Mouse (Mus musculus) midbrain, embryonic 11.5 days (tissue): ENCODE measurements around the gene Bms1. TPM values are rescaled to one million over a fixed set of nuclear protein-coding genes. Genes with fewer than 3 reads are reported as not detected.

Experiments used
- ATAC-seq: fragments of 200-750 bp; cut with Nextera tagmentation; 2 replicates; pipeline ENCODE4 v1.8.0; 2017; ENCODE audit warnings: moderate TSS enrichment, moderate library complexity; ENCODE audit not compliant: low FRiP score
- DNase-seq: peaks from one replicate; pipeline ENCODE4 v3.0.0; 2015; ENCODE audit warnings: low spot score; ENCODE audit errors: missing footprints
- H3K27ac ChIP-seq: fragments of 300-500 bp; sonication (generic); 2 replicates; pipeline ENCODE4 v1.5.1; 2014; ENCODE audit warnings: low read depth, low read length
- H3K27me3 ChIP-seq: fragments of 300-500 bp; sonication (generic); 2 replicates; pipeline ENCODE4 v1.6.1; 2014; ENCODE audit warnings: mild to moderate bottlenecking, low read length, moderate library complexity, mixed read lengths; ENCODE audit not compliant: control insufficient read depth, insufficient read depth
- H3K36me3 ChIP-seq: fragments of 300-500 bp; sonication (generic); 2 replicates; pipeline ENCODE4 v1.6.1; 2014; ENCODE audit warnings: mild to moderate bottlenecking, low read length, moderate library complexity, mixed read lengths; ENCODE audit not compliant: control insufficient read depth, insufficient read depth
- H3K4me1 ChIP-seq: fragments of 300-500 bp; sonication (generic); 2 replicates; pipeline ENCODE4 v1.6.1; 2014; ENCODE audit warnings: low read length; ENCODE audit not compliant: control insufficient read depth, insufficient read depth
- H3K4me2 ChIP-seq: fragments of 300-500 bp; sonication (generic); 2 replicates; pipeline ENCODE4 v1.6.1; 2014; ENCODE audit warnings: mild to moderate bottlenecking, moderate library complexity
- H3K4me3 ChIP-seq: fragments of 300-500 bp; sonication (generic); 2 replicates; pipeline ENCODE4 v1.5.1; 2014; ENCODE audit warnings: low read depth, low read length
- H3K9ac ChIP-seq: fragments of 300-500 bp; sonication (generic); 2 replicates; pipeline ENCODE4 v1.6.1; 2014; ENCODE audit warnings: low read length
- H3K9me3 ChIP-seq: fragments of 300-500 bp; sonication (generic); 2 replicates; pipeline ENCODE4 v1.6.1; 2016; ENCODE audit warnings: low read length; ENCODE audit not compliant: control insufficient read depth
- WGBS: fragments of 180-500 bp; shearing (Covaris S2); extraction: QIAGEN DNeasy Blood & Tissue Kit; methylation state at CpG from one replicate; pipeline ENCODE4 v1.1.7; 2014; 5-methylcytosine and 5-hydroxymethylcytosine counted together
- polyA plus RNA-seq: library from polyadenylated mRNA; unstranded; fragments of >200 nt; fragmentation: Nextera tagmentation; extraction: Ambion mirVana; gene quantifications from 2 replicates; pipeline ENCODE4 v1.2.1, GENCODE M21; 2014

Bms1 gene
- 43.4 and 46.2 TPM in 2 replicates for polyA plus RNA-seq

DNA sequence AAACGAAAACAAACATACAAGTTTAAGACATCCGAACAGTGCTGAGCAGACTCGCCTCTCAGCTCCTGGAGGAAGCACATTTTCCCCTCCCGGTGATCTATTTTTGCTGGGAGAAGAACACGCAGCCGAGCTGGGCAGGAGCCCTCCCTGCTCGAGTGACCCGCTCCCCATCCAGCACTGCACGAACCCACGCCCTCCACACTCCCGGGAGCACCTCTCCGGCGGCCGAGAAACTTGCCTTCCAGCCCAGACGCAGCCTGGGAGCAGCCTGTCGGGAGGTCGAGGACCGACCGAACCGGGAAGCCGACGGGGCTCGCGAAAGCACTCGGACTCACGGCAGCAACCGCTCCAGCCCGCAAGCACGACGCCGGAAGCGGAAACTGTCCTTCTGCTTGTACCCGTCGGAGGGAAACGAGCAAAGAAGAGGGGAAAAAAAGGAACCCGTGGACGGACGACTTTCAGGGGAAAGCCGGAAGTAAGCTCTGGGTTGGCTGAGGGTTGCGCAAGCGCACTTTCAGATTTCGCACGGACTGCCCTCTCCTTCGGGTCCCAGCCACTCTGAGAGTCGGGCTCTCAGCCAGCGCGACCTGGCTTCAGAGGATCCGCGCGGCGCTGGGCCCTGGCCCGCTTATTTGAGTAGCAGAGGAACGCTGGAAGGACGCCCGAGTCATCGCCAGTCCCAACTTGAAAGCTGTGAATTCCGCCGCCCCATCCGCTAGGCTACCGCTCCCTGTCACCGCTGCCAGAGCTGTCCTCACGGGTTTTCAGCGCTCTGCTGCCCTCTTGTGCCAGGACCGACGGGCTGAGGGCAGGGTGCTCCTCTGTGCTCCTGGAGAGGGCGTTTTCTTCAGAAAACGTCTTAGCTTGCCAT lies at the start of gene Bms1:
Bms1 (minus strand) TSS at position 425 of the 871 bp plus-strand sequence.
- Histone ChIP-seq H3K9me3 (no peaks in the 10 kb centered on the region), H3K4me2 (peak within 1 kb of the TSS; percentile 66), H3K27me3 (no peaks in the 10 kb centered on the region), H3K27ac (peak within 1 kb of the TSS; percentile 63; the same call in 1 of the 2 replicates), H3K9ac (peak within 1 kb of the TSS; percentile 81), H3K4me1 (peaks cover 11% of the 10 kb centered on the region), H3K36me3 (peaks cover 7% of the 10 kb centered on the region; the same call in 1 of the 2 replicates), H3K4me3 (peak within 1 kb of the TSS; percentile 93)
- DNase-seq (peak; percentile 99), ATAC-seq (peak; percentile 97)
- under 1% methylated on average over 66 of the region's 67 CpGs for WGBS

DNA sequence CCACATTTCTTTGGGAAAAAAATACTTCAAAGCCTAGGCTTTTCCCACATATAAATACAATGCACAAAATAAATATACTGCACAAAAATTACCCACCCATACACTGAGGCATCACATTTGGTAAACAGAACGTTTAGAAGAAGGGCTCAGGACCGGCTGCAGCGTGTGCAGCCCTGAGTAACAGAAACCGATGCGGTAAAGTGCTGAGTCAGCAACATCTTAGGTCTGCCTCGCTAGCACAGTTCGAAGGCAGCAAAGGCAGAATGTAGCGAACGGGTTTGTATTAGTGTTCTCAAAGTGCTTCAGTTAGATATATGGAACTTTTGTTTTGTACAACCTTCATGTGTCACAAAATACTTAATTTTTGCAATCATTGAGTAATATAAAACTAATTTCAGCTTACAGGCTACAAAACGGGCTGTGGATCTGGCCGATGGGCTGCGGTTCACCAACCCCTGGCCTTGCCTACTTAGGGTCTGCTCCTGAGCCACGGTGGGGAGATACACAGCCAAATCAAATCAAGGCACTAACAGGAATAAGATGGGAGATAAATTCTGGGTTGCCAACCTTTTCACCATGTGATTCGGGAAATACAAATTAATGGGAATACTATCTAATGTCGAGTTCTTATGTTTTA lies 42.9 kb upstream of the Bms1 start:
- Histone ChIP-seq H3K4me2 (no peak overlapping the region), H3K4me1 (no peaks in the 10 kb centered on the region), H3K4me3 (no peak overlapping the region), H3K27ac (no peak overlapping the region), H3K9ac (no peak overlapping the region), H3K9me3 (no peaks in the 10 kb centered on the region), H3K36me3 (no peaks in the 10 kb centered on the region), H3K27me3 (no peaks in the 10 kb centered on the region)
- ATAC-seq (no peak), DNase-seq (peak; percentile 64)
- WGBS, result 82% methylated on average over 15 of the region's 15 CpGs

DNA sequence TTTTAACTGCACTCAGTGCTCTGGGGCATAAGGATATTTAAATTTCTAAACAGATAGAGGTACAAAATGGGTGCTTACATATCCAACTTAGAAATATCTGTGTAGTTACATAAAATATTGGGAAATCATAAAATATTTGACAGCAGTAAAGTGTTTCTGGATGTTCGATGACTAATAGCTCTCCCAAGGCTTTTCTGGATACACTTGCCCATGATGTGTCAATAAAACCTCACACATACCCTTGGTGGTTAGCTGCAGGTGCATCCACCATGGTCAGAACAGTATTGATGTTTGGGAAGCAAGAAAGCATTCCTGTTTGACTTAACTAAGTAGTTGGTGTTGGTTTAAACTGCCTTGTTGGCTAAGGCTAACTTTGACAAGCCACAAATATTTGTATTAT lies 38.5 kb upstream of the Bms1 start:
- Histone ChIP-seq H3K4me3 (no peak overlapping the region), H3K4me1 (peaks cover 3% of the 10 kb centered on the region; the same call in 1 of the 2 replicates), H3K9ac (no peak overlapping the region), H3K4me2 (no peak overlapping the region), H3K27me3 (no peaks in the 10 kb centered on the region), H3K9me3 (no peaks in the 10 kb centered on the region), H3K27ac (no peak overlapping the region), H3K36me3 (no peaks in the 10 kb centered on the region)
- ATAC-seq, result no peak
- 96% methylated on average over 1 of the region's 1 CpGs for WGBS
- no peak for DNase-seq

DNA sequence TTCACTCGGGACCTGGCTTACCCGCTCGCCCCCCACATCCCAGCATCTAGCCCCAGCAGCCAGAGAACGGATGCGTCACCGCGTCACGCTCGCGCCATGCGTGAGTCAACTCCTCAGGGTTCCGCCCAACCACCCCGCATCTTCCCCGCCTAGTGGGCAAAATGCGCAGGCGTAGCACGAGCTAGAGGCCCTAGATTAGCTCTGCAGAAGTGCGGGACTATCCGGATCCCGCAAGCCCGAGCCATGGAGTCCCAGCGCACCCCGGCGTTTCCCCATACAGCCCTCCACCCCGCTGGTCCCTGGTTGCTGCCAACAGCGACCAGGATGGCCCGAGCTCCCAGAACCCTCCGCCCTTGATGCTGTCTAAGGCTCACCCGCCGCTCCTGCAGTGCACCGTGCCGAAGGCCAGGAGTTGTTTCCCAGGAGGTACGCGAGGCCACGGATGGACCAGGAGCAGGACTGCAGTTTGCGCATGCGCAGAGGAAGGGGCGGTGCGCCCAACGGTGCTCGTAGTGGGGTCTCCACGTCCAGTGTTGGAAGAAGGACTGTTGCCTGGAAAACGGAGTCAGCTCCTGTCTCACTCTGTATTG lies 35.9 kb upstream of the Bms1 start, which contains the start of gene Zfp248:
Zfp248 (minus strand) TSS at position 487 of the 590 bp plus-strand sequence.
- DNase-seq, result peak; percentile 99
- Histone ChIP-seq H3K9me3 (no peaks in the 10 kb centered on the region), H3K27ac (peak within 1 kb of the TSS; percentile 92), H3K4me3 (peak within 1 kb of the TSS; percentile 71), H3K4me2 (peak within 1 kb of the TSS; percentile 79), H3K4me1 (peaks cover 3% of the 10 kb centered on the region; the same call in 1 of the 2 replicates), H3K36me3 (no peaks in the 10 kb centered on the region), H3K9ac (peak within 1 kb of the TSS; percentile 88), H3K27me3 (no peaks in the 10 kb centered on the region)
- ATAC-seq, result peak; percentile 98
- under 1% methylated on average over 43 of the region's 43 CpGs for WGBS

DNA sequence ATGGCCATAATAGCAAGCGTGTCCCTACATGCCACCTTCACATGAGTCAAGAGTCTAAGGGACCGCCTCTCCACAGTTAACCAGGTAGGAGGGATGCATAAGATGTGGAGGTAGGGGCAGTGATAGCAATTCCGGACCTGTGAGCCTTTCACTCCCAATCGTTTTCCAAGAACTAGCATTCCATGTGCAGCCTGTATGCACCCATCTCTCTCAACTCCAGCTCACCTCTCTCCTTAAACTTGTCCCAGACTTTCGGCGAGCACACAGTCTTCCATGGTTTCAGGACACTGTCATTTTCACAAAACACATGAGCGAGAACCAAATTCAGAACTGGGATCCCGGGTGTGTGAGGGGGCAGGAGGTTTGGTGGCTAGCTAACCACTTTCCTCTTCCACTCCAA lies 35.2 kb upstream of the Bms1 start:
- Histone ChIP-seq H3K4me3 (peak overlapping the region; percentile 71), H3K4me1 (peaks cover 3% of the 10 kb centered on the region; the same call in 1 of the 2 replicates), H3K4me2 (peak overlapping the region; percentile 79), H3K36me3 (no peaks in the 10 kb centered on the region), H3K27me3 (no peaks in the 10 kb centered on the region), H3K9me3 (no peaks in the 10 kb centered on the region), H3K9ac (peak overlapping the region; percentile 88), H3K27ac (no peak overlapping the region)
- DNase-seq (no peak), ATAC-seq (no peak)
- WGBS, result 49% methylated on average over 8 of the region's 8 CpGs

DNA sequence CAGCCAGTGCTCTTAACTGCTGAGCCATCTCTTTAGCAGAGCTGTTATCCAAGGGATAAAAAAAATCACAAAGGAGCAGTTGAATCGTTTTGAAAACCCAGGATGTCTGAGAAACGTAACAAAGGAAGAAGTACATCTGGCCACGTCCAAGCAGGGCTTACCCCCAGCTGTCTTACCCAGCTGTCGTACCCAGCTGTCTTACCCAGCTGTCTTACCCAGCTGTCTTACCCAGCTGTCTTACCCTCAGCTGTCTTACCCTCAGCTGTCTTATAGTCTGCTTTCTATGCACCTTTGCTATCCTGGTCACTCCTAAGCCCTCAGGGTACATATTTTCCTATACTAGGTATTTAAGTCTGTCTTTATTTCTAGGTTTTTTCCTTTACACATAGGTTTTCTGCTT lies 12.2 kb upstream of the Bms1 start:
- H3K4me3 ChIP-seq, result no peak overlapping the region
- peaks cover 7% of the 10 kb centered on the region; the same call in 1 of the 2 replicates for H3K9me3 ChIP-seq
- no peak overlapping the region for H3K9ac ChIP-seq
- peaks cover 25% of the 10 kb centered on the region for H3K36me3 ChIP-seq
- ATAC-seq (no peak), DNase-seq (no peak)
- WGBS, result 92% methylated on average over 4 of the region's 4 CpGs
- H3K27me3 ChIP-seq, result no peaks in the 10 kb centered on the region
- H3K27ac ChIP-seq, result no peak overlapping the region
- no peaks in the 10 kb centered on the region for H3K4me1 ChIP-seq
- no peak overlapping the region for H3K4me2 ChIP-seq

DNA sequence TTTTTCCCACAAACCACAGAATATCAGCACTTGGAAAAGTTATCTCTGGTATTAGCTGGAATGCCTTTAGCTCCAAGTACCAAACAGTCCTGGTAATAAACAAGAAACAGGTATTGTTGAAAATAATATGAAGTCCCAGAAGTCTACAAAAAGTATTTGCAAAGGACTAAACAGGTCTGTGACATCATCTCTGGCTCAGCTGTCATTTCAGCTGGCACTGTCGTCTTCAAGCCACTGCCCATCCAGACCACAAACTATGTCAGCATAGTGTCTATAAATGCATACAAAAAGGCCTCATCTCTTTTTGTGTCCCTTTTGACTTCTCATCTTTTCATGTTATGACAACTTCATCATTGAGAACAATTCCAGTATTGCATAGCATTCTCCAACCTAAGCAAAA lies 7.4 kb upstream of the Bms1 start:
- DNase-seq (no peak), ATAC-seq (no peak)
- Histone ChIP-seq H3K4me2 (no peak overlapping the region), H3K4me1 (no peaks in the 10 kb centered on the region), H3K27ac (no peak overlapping the region), H3K4me3 (no peak overlapping the region), H3K36me3 (peaks cover 19% of the 10 kb centered on the region), H3K9ac (no peak overlapping the region), H3K9me3 (peaks cover 7% of the 10 kb centered on the region; the same call in 1 of the 2 replicates), H3K27me3 (no peaks in the 10 kb centered on the region)
- 87% methylated on average over 1 of the region's 1 CpGs for WGBS

DNA sequence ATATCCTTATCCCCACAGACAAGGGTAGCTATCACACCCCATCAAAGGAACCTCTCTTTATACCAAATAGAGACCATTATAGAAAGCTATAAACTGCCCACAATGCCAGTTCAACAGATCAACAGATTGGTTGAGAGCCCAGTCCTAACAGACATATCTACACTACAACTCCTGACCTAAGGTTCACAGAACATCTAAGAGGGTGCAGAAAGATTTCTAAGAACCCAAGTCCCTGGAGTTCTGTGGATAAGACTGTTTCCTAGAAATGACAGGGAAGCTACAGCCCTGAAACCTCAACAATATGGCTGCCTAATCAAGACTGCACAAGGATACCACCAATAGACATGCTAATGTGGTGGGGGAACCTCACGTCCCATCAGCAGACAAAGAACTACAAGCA lies 8.8 kb downstream of the Bms1 start:
- no peaks in the 10 kb centered on the region for H3K9me3 ChIP-seq
- H3K9ac ChIP-seq, result no peak overlapping the region
- no peak for ATAC-seq
- H3K4me3 ChIP-seq, result no peak overlapping the region
- peaks cover 18% of the 10 kb centered on the region for H3K36me3 ChIP-seq
- H3K4me2 ChIP-seq, result no peak overlapping the region
- no peak for DNase-seq
- H3K27ac ChIP-seq, result no peak overlapping the region
- H3K27me3 ChIP-seq, result no peaks in the 10 kb centered on the region
- WGBS, result 84% methylated on average over 1 of the region's 1 CpGs
- H3K4me1 ChIP-seq, result no peaks in the 10 kb centered on the region
